21 mouse cellular contexts compared by ENCODE assay signal in genomic region chr8:111584946-111585345, GRCm38 (mm10). TPM values are rescaled to one million over a fixed set of nuclear protein-coding genes. Genes with fewer than 3 reads are reported as not detected.
DNase-seq lines count a peak whose midpoint lies in the region; TF ChIP-seq lines count a peak whose summit lies in the region.
"Had no signal": no experiment of that assay in that cellular context is flagged by ENCODE, and none has a peak within 500 bp of the region (broad histone marks: within the 10 kb centered on the region; RNA-seq: fewer than 3 reads in every experiment).

No protein-coding gene starts in this region.

- TF ChIP-seq CTCF in gastrocnemius, adult 2 months (IDR thresholded peaks at IDR 0.05): no peak

- H3K4me3 ChIP-seq in gastrocnemius, adult 2 months: no peak overlapping the region; the same call in 1 of the 2 replicates
- H3K4me3 ChIP-seq: embryonic facial prominence, embryonic 12.5 days; hindbrain, embryonic 10.5 days; kidney, embryonic 15.5 days; limb, embryonic 15.5 days; midbrain, embryonic 15.5 days; myocyte; neural tube, embryonic 15.5 days; stomach, embryonic 15.5 days had no signal

- intact Hi-C loops in gastrocnemius, adult 2 months (cut with DNase I): no loop called here
- intact Hi-C loops in gastrocnemius, postnatal 36 days (cut with DNase I): no loop called here
- intact Hi-C loops in heart, postnatal 10 days (cut with DNase I): no loop called here

- no peak for DNase-seq in gastrocnemius, adult 2 months
- no peak for DNase-seq in gastrocnemius, postnatal 36 days
- DNase-seq in thymus, postnatal 25 days: peak; percentile 12
- DNase-seq in thymus, postnatal 14 days: no peak
- peak; percentile 17 for DNase-seq in lung, postnatal 10 days
- no peak for DNase-seq in left cerebral cortex, adult 18-20 months (ENCODE audit: low spot score in 2 of 2)
- DNase-seq in heart, postnatal 10 days: no peak
- DNase-seq: adrenal gland, postnatal 36 days; cerebellum, adult 18-20 months; liver, postnatal 0 days; right cerebral cortex, postnatal 14 days; thymus, adult 18-20 months had no signal

- peak overlapping the region; percentile 66 for H3K27ac ChIP-seq in gastrocnemius, adult 2 months
- H3K27ac ChIP-seq: embryonic facial prominence, embryonic 12.5 days; hindbrain, embryonic 10.5 days; hindbrain, postnatal 0 days; kidney, embryonic 15.5 days; limb, embryonic 15.5 days; midbrain, embryonic 15.5 days; neural tube, embryonic 15.5 days; stomach, embryonic 15.5 days had no signal

RNA-seq across cellular contexts. Expression of gene Ldhd, which starts 45.2 kb away (rescaled TPM):
- total RNA-seq in gastrocnemius, adult 2 months (2021): 10 to 100 TPM; 29.2 to 35.8 TPM
- total RNA-seq in gastrocnemius, postnatal 36 days (2021): 10 to 100 TPM; 32.4 to 34.9 TPM
- 1 to 10 TPM; 9.1 to 9.3 TPM for total RNA-seq in left cerebral cortex, adult 18-20 months (2021)
- 1 to 10 TPM; 6.0 to 6.2 TPM for total RNA-seq in heart, postnatal 10 days (2021)

RNA-seq across cellular contexts. Expression of gene Znrf1, which starts 49.0 kb away (rescaled TPM):
- 10 to 100 TPM; 58.6 to 69.8 TPM for total RNA-seq in gastrocnemius, adult 2 months (2021)
- 10 to 100 TPM; 55.6 TPM for total RNA-seq in gastrocnemius, postnatal 36 days (2021)
- total RNA-seq in left cerebral cortex, adult 18-20 months (2021): 100 to 1,000 TPM; 144 to 151 TPM
- 10 to 100 TPM; 66.2 to 69.2 TPM for total RNA-seq in heart, postnatal 10 days (2021)

RNA-seq across cellular contexts. Expression of gene Zfp1, which starts 58.3 kb away (rescaled TPM):
- 1 to 10 TPM; 7.9 to 9.4 TPM for total RNA-seq in gastrocnemius, adult 2 months (2021)
- total RNA-seq in gastrocnemius, postnatal 36 days (2021): 1 to 10 TPM; 6.8 to 9.2 TPM
- 10 to 100 TPM; 21.0 to 23.3 TPM for total RNA-seq in left cerebral cortex, adult 18-20 months (2021)
- total RNA-seq in heart, postnatal 10 days (2021): 10 to 100 TPM in 1 of 2 experiments, 1 to 10 TPM in 1; 9.5 to 10.3 TPM

Comparison
In these comparisons a context has a peak if more than half of its experiments do, and no peak if none do; other contexts are left out.
1. DNase-seq: peak in thymus, postnatal 25 days (single experiment) and lung, postnatal 10 days (single experiment); none in gastrocnemius, adult 2 months (single experiment), gastrocnemius, postnatal 36 days (0 of 2), thymus, postnatal 14 days (single experiment), left cerebral cortex, adult 18-20 months (0 of 2) and heart, postnatal 10 days (0 of 2).